Mouse (Mus musculus) lung, adult 2 months (tissue): ENCODE results near the gene Glt1d1. TPM values are rescaled to one million over a fixed set of nuclear protein-coding genes. Genes with fewer than 3 reads are reported as not detected.

Source experiments
- DNase-seq: peaks from one replicate; pipeline ENCODE4 v3.0.0; 2022
- H3K4me1 ChIP-seq: fragments of 200-500 bp; 2 replicates; pipeline ENCODE4 v1.6.1; 2011; ENCODE audit warnings: low read length; ENCODE audit not compliant: control insufficient read depth, insufficient read depth
- H3K4me3 ChIP-seq: fragments of 200-500 bp; replicated peaks from 2 replicates; pipeline ENCODE3; 2011; ENCODE audit warnings: low read depth, mild to moderate bottlenecking, control low read depth, low read length; ENCODE audit errors: extremely low read depth
- CTCF ChIP-seq: fragments of 200-500 bp; IDR thresholded peaks from 2 replicates; pipeline ENCODE4 v1.5.1; 2011; ENCODE audit warnings: mild to moderate bottlenecking, low read length, control low read depth; ENCODE audit not compliant: insufficient read depth
- POLR2A ChIP-seq: fragments of 200-500 bp; IDR thresholded peaks from 2 replicates; pipeline ENCODE4 v1.6.1; 2011; ENCODE audit warnings: low read depth, mild to moderate bottlenecking, control low read depth, low read length, borderline replicate concordance; ENCODE audit errors: extremely low read depth
- WGBS: fragments of 180-500 bp; shearing (Covaris S2); methylation state at CpG from one replicate; pipeline ENCODE4 v1.1.7; 2018; 5-methylcytosine and 5-hydroxymethylcytosine counted together
- polyA plus RNA-seq: library from polyadenylated mRNA; depleted of rRNA; stranded (reverse); fragments of >200 nt; gene quantifications from 2 replicates; pipeline ENCODE4 v1.2.3, GENCODE M21; 2012

Glt1d1 gene
- polyA plus RNA-seq, 1 experiment = 0.72 TPM

- WGBS = 67% methylated on average over 7 of the region's 7 CpGs
- Histone ChIP-seq H3K4me1 (peaks cover 30% of the 10 kb centered on the region), H3K4me3 (no peak overlapping the region)
- no peak for DNase-seq
- TF ChIP-seq CTCF (no peak), POLR2A (no peak)
These were observed 22.8 kb upstream of the Glt1d1 start for GRCm38 (mm10) chr5:127609191-127609714.

GRCm38 (mm10) chr5:127610787-127611509, 21.1 kb upstream of the Glt1d1 start:
- DNase-seq = peak; percentile 68
- 26% methylated on average over 6 of the region's 6 CpGs for WGBS
- TF ChIP-seq POLR2A (no peak), CTCF (no peak)
- peaks cover 44% of the 10 kb centered on the region for H3K4me1 ChIP-seq
- no peak overlapping the region for H3K4me3 ChIP-seq

GRCm38 (mm10) chr5:127611881-127612280, 20.2 kb upstream of the Glt1d1 start:
- DNase-seq = no peak
- TF ChIP-seq POLR2A (no peak), CTCF (no peak)
- peaks cover 48% of the 10 kb centered on the region for H3K4me1 ChIP-seq
- 58% methylated on average over 1 of the region's 1 CpGs for WGBS
- no peak overlapping the region for H3K4me3 ChIP-seq

- Histone ChIP-seq H3K4me3 (no peak overlapping the region), H3K4me1 (peaks cover 48% of the 10 kb centered on the region)
- no peak for DNase-seq
- TF ChIP-seq CTCF (no peak), POLR2A (no peak)
- WGBS = 94% methylated on average over 6 of the region's 6 CpGs
These were observed 19.7 kb upstream of the Glt1d1 start for GRCm38 (mm10) chr5:127612397-127612796.

- WGBS = 53% methylated on average over 3 of the region's 3 CpGs
- peaks cover 38% of the 10 kb centered on the region for H3K4me1 ChIP-seq
- TF ChIP-seq CTCF (no peak), POLR2A (no peak)
- DNase-seq = no peak
- peak overlapping the region; percentile 31 for H3K4me3 ChIP-seq
These were observed 16.6 kb upstream of the Glt1d1 start for GRCm38 (mm10) chr5:127615459-127615858.

GRCm38 (mm10) chr5:127616151-127616550, 15.9 kb upstream of the Glt1d1 start:
- WGBS = 9% methylated on average over 5 of the region's 5 CpGs
- no peak for DNase-seq
- peak overlapping the region; percentile 94 for H3K4me3 ChIP-seq
- peaks cover 34% of the 10 kb centered on the region for H3K4me1 ChIP-seq
- TF ChIP-seq POLR2A = no peak
- no peak for TF ChIP-seq CTCF

GRCm38 (mm10) chr5:127616884-127617635, 15.0 kb upstream of the Glt1d1 start:
- H3K4me3 ChIP-seq = peak overlapping the region; percentile 94
- DNase-seq = peak; percentile 98
- H3K4me1 ChIP-seq = peaks cover 29% of the 10 kb centered on the region
- TF ChIP-seq POLR2A (peak; percentile 90), CTCF (no peak)
- under 1% methylated on average over 91 of the region's 91 CpGs for WGBS

- H3K4me3 ChIP-seq = no peak overlapping the region
- no peak for DNase-seq
- peaks cover 20% of the 10 kb centered on the region for H3K4me1 ChIP-seq
- TF ChIP-seq CTCF (no peak), POLR2A (no peak)
- 55% methylated on average over 3 of the region's 3 CpGs for WGBS
These were observed 13.2 kb upstream of the Glt1d1 start for GRCm38 (mm10) chr5:127618834-127619233.

GRCm38 (mm10) chr5:127620371-127620770, 11.7 kb upstream of the Glt1d1 start:
- no peak for DNase-seq
- H3K4me1 ChIP-seq = peaks cover 10% of the 10 kb centered on the region
- WGBS = 63% methylated on average over 8 of the region's 8 CpGs
- no peak overlapping the region for H3K4me3 ChIP-seq
- TF ChIP-seq CTCF = no peak
- TF ChIP-seq POLR2A = no peak
